Mouse (Mus musculus) kidney, adult 2 months (tissue): ENCODE measurements around the gene Gprc5c. TPM values are rescaled to one million over a fixed set of nuclear protein-coding genes. Genes with fewer than 3 reads are reported as not detected.
A peak's percentile ranks its signal among the peaks of the same experiment; 100 is the strongest.

ENCODE experiments used
- DNase-seq: peaks from one replicate; pipeline ENCODE4 v3.0.0; 2021
- H3K27ac ChIP-seq: fragments of 200-500 bp; 2 replicates; pipeline ENCODE4 v1.5.1; 2012; ENCODE audit warnings: low read depth, low read length, control low read depth, inconsistent platforms; ENCODE audit not compliant: insufficient read depth
- H3K27me3 ChIP-seq: fragments of 200-500 bp; replicated peaks from 2 replicates; pipeline ENCODE4 v1.6.1; 2012; ENCODE audit warnings: mild to moderate bottlenecking, moderate library complexity, low read length, inconsistent platforms; ENCODE audit not compliant: control insufficient read depth, insufficient read depth
- H3K36me3 ChIP-seq: fragments of 200-500 bp; 2 replicates; pipeline ENCODE4 v1.6.1; 2012; ENCODE audit warnings: mild to moderate bottlenecking, moderate library complexity, low read length, inconsistent platforms; ENCODE audit not compliant: control insufficient read depth, insufficient read depth
- H3K4me1 ChIP-seq: fragments of 200-500 bp; 2 replicates; pipeline ENCODE4 v1.6.1; 2011; ENCODE audit warnings: low read length; ENCODE audit not compliant: control insufficient read depth, insufficient read depth
- H3K4me3 ChIP-seq: fragments of 200-500 bp; 2 replicates; pipeline ENCODE4 v1.5.1; 2011; ENCODE audit warnings: mild to moderate bottlenecking, low read depth, low read length, control low read depth; ENCODE audit not compliant: insufficient read depth
- CTCF ChIP-seq: fragments of 200-500 bp; conservative IDR thresholded peaks from 2 replicates; pipeline ENCODE4 v1.5.1; 2011; ENCODE audit warnings: low read depth, mild to moderate bottlenecking, control low read depth, low read length, moderate library complexity, mixed read lengths; ENCODE audit not compliant: insufficient read depth, insufficient read length
- POLR2A ChIP-seq: fragments of 200-500 bp; IDR thresholded peaks from one replicate; pipeline ENCODE4 v1.6.1; 2011; ENCODE audit warnings: low read depth, low read length, control low read depth
- WGBS: fragments of 180-500 bp; shearing (Covaris S2); methylation state at CpG from one replicate; pipeline ENCODE4 v1.1.7; 2018; 5-methylcytosine and 5-hydroxymethylcytosine counted together
- polyA plus RNA-seq: library from polyadenylated mRNA; depleted of rRNA; stranded (reverse); fragments of >200 nt; gene quantifications from 2 replicates; pipeline ENCODE4 v1.2.3, GENCODE M21; 2012

Gprc5c gene
- polyA plus RNA-seq, 1 experiment: 241 TPM

DNA sequence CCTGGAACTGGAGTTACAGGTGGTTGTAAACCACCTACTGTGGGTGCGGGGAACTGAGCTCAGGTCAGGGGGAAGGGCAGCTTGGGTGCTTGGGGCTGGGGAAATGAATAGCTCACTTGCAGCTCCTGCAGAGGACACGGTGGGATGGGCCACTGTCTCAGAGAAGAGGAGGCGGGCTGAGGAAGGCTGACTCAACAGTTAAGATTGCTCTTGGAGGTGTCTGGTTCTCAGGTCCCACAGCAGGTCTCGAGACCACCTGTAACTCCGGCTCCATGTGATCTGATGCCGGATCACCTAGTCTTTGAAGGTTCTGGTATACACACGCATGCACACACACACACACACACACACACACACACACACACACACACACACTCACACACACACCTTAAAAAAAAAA lies 25.2 kb downstream of the Gprc5c start:
- H3K4me1 ChIP-seq: peaks cover 43% of the 10 kb centered on the region
- no peak overlapping the region for H3K4me3 ChIP-seq
- DNase-seq: peak; percentile 73
- no peaks in the 10 kb centered on the region for H3K27me3 ChIP-seq
- no peak for TF ChIP-seq CTCF
- TF ChIP-seq POLR2A: no peak
- no peaks in the 10 kb centered on the region; the same call in 1 of the 2 replicates for H3K36me3 ChIP-seq
- WGBS: 52% methylated on average over 7 of the region's 7 CpGs
- H3K27ac ChIP-seq: peak overlapping the region; percentile 97; the same call in 1 of the 2 replicates

DNA sequence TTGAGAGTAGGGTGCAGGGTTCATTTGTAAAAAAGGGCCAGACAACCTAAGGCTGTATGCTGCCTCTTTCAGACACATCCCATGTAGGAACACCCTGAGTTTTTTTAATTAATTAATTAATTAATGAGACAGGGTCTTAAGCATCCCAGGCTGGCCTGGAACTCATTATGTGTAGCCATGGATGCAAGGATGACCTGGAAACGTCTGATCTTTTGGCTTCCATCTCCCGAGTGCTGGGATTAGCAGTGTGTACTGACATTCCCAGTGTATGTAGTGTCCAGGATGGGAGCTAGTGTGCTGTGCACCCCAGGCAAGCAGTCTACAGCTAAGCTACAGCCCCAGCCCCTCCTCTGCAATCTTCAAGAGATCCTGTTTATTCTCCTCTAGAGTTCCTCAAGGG lies 25.7 kb downstream of the Gprc5c start:
- WGBS: 35% methylated on average over 2 of the region's 2 CpGs
- DNase-seq: no peak
- Histone ChIP-seq H3K4me1 (peaks cover 43% of the 10 kb centered on the region), H3K27me3 (no peaks in the 10 kb centered on the region), H3K27ac (0 out of 2 replicates have a peak overlapping the region, but pooled peaks have one; percentile 3), H3K4me3 (no peak overlapping the region), H3K36me3 (no peaks in the 10 kb centered on the region; the same call in 1 of the 2 replicates)
- TF ChIP-seq POLR2A (no peak), CTCF (no peak)

DNA sequence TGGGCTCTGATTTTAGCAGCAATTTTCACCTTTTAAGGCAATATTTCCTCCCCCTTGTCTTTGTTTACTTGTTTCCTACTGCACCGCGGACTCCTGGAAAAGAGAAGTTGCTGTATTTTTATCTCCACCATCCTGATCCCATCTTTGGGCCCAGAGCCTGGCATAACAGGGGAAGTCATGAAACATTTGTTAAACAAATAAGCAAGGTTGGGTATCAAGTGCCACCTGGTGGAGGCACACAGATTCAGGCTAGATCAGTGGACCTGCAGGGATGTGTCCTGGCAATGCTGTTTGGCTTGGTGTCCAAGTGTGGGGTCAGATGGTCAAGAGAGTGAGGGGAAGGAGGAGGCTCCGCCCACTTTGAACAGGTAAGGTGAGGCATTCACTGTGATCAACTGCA lies 26.2 kb downstream of the Gprc5c start:
- no peak overlapping the region for H3K4me3 ChIP-seq
- 20% methylated on average over 3 of the region's 3 CpGs for WGBS
- H3K27ac ChIP-seq: 0 out of 2 replicates have a peak overlapping the region, but pooled peaks have one; percentile 3
- H3K36me3 ChIP-seq: no peaks in the 10 kb centered on the region; the same call in 1 of the 2 replicates
- peaks cover 43% of the 10 kb centered on the region for H3K4me1 ChIP-seq
- peak; percentile 89 for DNase-seq
- TF ChIP-seq CTCF: peak; percentile 91
- no peak for TF ChIP-seq POLR2A
- H3K27me3 ChIP-seq: no peaks in the 10 kb centered on the region

DNA sequence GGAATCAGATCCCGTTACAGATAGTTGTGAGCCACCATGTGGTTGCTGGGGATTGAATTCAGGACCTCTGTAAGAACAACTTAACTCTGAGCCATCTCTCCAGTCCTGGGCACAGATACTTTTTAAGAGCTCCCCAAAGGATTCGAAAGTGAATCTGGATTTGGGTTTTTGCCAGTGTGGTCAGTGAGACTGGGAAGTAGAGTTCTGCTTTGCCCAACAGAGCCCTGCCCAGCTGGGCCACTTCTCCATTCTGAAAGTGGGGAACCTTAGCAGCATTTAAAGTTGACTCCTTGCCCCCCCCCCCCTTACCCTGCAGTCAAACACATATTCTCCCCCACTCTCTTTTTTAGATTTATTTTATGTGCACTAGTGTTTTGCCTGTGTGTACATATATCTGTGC lies 28.7 kb downstream of the Gprc5c start:
- TF ChIP-seq POLR2A (no peak), CTCF (no peak)
- 77% methylated on average over 2 of the region's 2 CpGs for WGBS
- Histone ChIP-seq H3K27me3 (no peaks in the 10 kb centered on the region), H3K4me1 (peaks cover 25% of the 10 kb centered on the region), H3K36me3 (no peaks in the 10 kb centered on the region), H3K27ac (no peak overlapping the region), H3K4me3 (no peak overlapping the region)
- no peak for DNase-seq

DNA sequence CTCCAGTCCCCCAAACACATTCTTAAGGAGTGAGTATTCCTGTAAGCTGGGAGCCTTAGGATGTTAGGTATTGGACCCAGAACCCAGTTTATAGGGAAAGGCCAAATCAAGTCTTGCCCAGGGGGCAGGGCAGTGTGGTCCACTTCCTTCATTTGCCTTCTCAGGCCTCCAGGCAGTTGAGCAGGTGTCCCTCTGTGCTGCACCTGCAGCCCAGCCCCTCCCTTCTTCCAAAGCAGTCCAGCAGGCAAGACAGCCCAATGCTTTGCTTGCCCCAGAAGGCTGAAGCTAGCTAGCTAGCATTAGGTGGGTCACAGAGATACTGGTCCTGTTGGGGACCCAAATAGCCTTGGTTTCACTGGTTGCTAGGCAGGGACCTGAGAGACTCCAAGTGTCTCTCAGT lies 29.2 kb downstream of the Gprc5c start:
- DNase-seq: no peak
- Histone ChIP-seq H3K27ac (no peak overlapping the region), H3K27me3 (no peaks in the 10 kb centered on the region), H3K36me3 (no peaks in the 10 kb centered on the region), H3K4me1 (peaks cover 20% of the 10 kb centered on the region; the same call in 1 of the 2 replicates), H3K4me3 (no peak overlapping the region)
- TF ChIP-seq CTCF (no peak), POLR2A (no peak)

DNA sequence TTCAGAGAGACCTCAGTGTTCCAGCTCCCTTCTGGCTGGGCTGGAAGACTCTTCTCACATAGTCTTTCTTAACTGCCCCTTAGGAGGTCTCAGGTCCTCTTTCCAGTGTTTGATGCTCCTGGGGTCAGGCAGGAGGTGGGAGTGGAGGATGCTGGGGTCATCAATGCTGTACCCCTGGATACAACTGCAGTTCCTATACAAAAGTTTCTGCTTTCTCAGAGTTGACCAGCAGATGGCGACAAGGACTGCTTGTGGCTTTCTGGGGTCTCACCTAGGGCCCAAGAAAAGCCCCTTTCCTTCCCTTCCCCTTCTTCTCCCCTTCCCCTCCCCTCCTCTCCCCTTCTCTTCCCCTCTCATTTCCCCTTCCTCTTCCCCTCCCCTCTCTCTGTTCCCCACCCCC lies 29.6 kb downstream of the Gprc5c start:
- Histone ChIP-seq H3K4me3 (no peak overlapping the region), H3K4me1 (peaks cover 16% of the 10 kb centered on the region; the same call in 1 of the 2 replicates), H3K36me3 (no peaks in the 10 kb centered on the region), H3K27me3 (no peaks in the 10 kb centered on the region), H3K27ac (no peak overlapping the region)
- no peak for TF ChIP-seq POLR2A
- peak; percentile 63 for TF ChIP-seq CTCF
- no peak for DNase-seq
- 0% methylated on average over 1 of the region's 1 CpGs for whole genome bisulfite sequencing

DNA sequence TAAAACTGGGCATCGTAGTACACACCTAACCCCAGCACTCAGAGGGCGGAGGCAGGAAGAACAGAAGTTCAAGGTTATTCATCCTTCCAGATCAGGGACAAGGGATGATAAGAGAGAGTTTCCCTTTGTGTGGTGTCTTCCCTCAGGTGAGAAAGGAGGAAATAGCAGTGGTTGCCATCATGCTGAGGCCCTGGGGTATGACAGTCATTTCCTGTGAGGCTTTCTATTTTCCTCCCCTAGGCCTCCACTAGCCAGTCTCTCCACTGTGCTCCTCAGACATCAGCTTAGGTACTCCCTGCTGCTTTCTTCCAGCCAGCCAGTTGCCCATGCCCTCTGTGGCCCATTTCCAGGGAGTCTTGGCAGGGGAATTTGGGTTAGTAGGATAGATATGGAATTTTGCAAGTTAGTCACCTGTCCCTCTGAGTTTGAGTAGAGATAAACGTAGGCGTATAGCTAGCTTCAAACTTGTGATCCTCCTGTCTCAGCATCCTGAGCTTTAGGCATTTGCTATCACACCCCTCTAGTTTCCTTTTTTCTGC lies 32.4 kb downstream of the Gprc5c start:
- Histone ChIP-seq H3K4me3 (no peak overlapping the region), H3K4me1 (no peaks in the 10 kb centered on the region), H3K27ac (no peak overlapping the region), H3K27me3 (no peaks in the 10 kb centered on the region), H3K36me3 (no peaks in the 10 kb centered on the region)
- 90% methylated on average over 4 of the region's 4 CpGs for WGBS
- TF ChIP-seq CTCF (no peak), POLR2A (no peak)
- no peak for DNase-seq
